Mouse (Mus musculus): ENCODE measurements at regions not wholly inside any gene's neighbourhood (a gene's known extent, or its start where the extent isn't known, plus 50 kb on each side); places are given as distances from the start of the nearest gene placed in this dataset.

DNA sequence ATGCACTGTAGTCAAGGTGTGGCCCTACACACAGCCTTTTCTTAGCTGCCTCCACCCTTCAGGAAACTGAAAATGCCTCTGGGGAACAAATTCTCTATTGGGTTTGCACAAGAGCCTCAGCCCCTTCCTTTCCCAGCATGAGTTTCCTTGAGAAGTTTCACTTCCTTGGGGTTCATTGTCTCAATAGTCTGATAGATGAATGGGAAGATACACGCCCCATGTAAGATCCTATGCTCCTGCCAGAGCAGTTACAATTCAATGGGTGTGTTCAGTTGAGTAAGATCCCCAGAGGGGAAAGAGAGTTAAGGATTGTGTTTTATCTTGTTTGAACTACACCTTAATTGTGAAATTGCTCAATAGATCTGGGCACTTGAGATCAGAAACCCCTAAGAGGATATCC, 391.0 kb downstream of the Cypt12 start:
- TF ChIP-seq POLR2A (IDR thresholded peaks at IDR 0.05; ENCODE audit: extremely low read depth, insufficient read depth, low read length) (no peak), CTCF (IDR thresholded peaks at IDR 0.05; ENCODE audit: low read depth, low read length) (no peak)
